Mouse (Mus musculus) G1E (cell line): Measurements from ENCODE around the gene Dach1. TPM values are rescaled to one million over a fixed set of nuclear protein-coding genes. Genes with fewer than 3 reads are reported as not detected.

Experiments used
- ATAC-seq: 2 replicates; pipeline ENCODE4 v1.8.0; 2016; ENCODE audit warnings: mild to moderate bottlenecking; ENCODE audit not compliant: insufficient number of reproducible peaks, poor library complexity, low FRiP score, severe bottlenecking; ENCODE audit errors: extremely low read depth
- DNase-seq: peaks from one replicate; pipeline ENCODE4 v3.0.0; 2012; ENCODE audit warnings: low spot score
- H3K27me3 ChIP-seq: 2 replicates; pipeline ENCODE4 v1.6.1; 2012; ENCODE audit warnings: mild to moderate bottlenecking, low read length, inconsistent platforms; ENCODE audit not compliant: insufficient read depth
- H3K36me3 ChIP-seq: replicated peaks from 2 replicates; pipeline ENCODE3; 2012; ENCODE audit warnings: mild to moderate bottlenecking, inconsistent platforms
- H3K4me1 ChIP-seq: 2 replicates; pipeline ENCODE4 v1.6.1; 2012; ENCODE audit warnings: low read depth, low read length, inconsistent platforms, mixed read lengths; ENCODE audit not compliant: insufficient read depth
- H3K4me3 ChIP-seq: 2 replicates; pipeline ENCODE4 v1.5.1; 2012; ENCODE audit warnings: low read depth, mild to moderate bottlenecking, inconsistent platforms, low read length, moderate library complexity, mixed read lengths
- H3K9me3 ChIP-seq: replicated peaks from 2 replicates; pipeline ENCODE4 v1.6.1; 2012; ENCODE audit warnings: inconsistent platforms
- CTCF ChIP-seq: IDR thresholded peaks from 2 replicates; pipeline ENCODE4 v1.5.1; 2012; ENCODE audit warnings: low read depth, low read length, inconsistent platforms, mixed read lengths
- GATA1 ChIP-seq: IDR thresholded peaks from 2 replicates; pipeline ENCODE4 v1.6.1; 2012; ENCODE audit warnings: borderline replicate concordance, low read length, inconsistent platforms, mixed read lengths
- GATA2 ChIP-seq: IDR thresholded peaks from 2 replicates; pipeline ENCODE4 v1.6.1; 2012; ENCODE audit warnings: low read depth, low read length, inconsistent platforms, borderline replicate concordance
- POLR2AphosphoS5 ChIP-seq: IDR thresholded peaks from 2 replicates; pipeline ENCODE4 v1.6.1; 2012; ENCODE audit warnings: low read depth, low read length, inconsistent platforms; ENCODE audit not compliant: insufficient replicate concordance
- TAL1 ChIP-seq: conservative IDR thresholded peaks from 2 replicates; pipeline ENCODE4 v1.6.1; 2012; ENCODE audit warnings: low read depth, low read length, inconsistent platforms, mixed read lengths
- polyA plus RNA-seq: library from polyadenylated mRNA; stranded (reverse); fragments of >175 nt; gene quantifications from 2 replicates; pipeline ENCODE4 v1.2.3, GENCODE M21; 2012
- total RNA-seq, 2 experiments: library from RNA; stranded (forward) in 1 of 2; stranded (reverse) in 1 of 2; fragments of 200-1000 nt in 1 of 2; fragments of >200 nt in 1 of 2; fragmentation: Nextera tagmentation in 1 of 2; gene quantifications; 2 replicates each; pipeline ENCODE4 v1.2.3; 2014 to 2017

The Dach1 gene
- total and polyA plus RNA-seq, 3 experiments = 0.05 TPM; not detected in 2

DNA sequence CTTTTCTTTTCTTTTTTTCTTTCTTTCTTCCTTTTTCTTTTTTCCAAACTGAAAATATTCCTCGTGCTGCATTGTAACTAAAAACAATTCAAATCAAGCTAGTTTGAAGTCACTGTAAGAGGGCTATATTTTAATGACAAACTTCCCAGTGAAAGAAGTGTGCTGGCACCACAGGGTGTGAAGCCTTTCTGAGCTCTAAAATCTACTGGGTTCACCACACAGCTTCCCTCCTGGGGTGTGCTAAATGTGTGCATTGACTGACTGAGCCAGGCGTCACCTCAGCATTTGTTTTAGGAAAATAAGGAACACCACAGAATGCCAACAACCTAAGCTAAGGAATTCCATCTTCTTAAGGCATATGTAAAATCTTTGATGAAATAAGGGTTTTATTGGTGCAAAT lies 224.1 kb downstream of the Dach1 start:
- ATAC-seq = no peak
- Histone ChIP-seq H3K4me3 (no peak overlapping the region), H3K4me1 (no peaks in the 10 kb centered on the region), H3K9me3 (peaks cover 3% of the 10 kb centered on the region), H3K36me3 (no peaks in the 10 kb centered on the region), H3K27me3 (no peaks in the 10 kb centered on the region)
- no peak for TF ChIP-seq GATA2
- no peak for TF ChIP-seq GATA1
- no peak for TF ChIP-seq CTCF
- TF ChIP-seq POLR2AphosphoS5 = no peak
- no peak for TF ChIP-seq TAL1
- DNase-seq = no peak

DNA sequence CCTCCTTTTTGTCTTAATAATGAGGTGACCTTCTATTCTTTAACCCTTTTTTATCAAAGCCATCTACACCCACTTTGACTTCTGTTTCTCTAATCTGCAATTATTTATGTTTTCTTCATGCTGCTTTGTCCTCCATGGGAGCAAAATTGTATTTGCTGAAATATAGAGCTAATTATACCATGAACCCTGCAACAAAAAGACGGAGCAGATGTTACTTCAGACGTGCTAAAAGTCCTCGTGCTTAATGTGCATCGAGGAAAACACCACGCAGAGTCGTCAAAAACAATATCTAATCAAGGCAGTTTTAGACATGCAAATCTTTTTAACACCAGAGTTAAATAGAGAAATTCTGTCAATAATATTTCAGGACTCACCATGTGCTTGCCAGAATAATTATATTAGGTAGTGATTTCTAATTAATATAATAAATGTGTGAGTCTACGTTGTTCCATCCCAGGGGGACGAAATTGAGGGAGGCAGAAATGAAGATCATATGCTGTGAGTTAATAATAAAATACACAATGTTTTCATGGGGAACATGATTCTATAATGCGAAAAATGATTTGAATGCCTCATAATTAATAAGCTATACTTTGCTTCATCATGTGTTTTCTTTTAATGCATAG lies 224.8 kb downstream of the Dach1 start:
- ATAC-seq = no peak
- TF ChIP-seq GATA2 (no peak), POLR2AphosphoS5 (no peak), CTCF (no peak), TAL1 (no peak)

DNA sequence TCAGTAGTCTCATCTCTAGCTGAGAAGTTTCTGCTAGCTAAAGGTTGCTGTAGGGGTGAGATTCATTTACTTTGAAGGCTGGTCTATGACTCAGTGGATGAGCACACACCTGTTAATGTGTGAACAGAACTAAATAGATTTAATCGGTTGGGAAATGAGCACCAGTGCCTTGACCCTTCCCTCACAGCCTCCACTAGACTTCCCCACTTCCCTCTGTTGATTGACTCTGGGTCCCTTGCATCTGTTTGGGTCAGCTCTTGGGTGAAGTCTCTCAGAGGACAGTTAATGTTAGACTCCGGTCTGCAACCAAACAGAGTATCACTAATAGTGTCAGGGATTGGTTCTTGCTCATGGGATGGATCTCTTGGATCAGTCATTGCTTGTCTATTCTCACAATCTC lies 227.2 kb downstream of the Dach1 start:
- no peak for ATAC-seq
- H3K4me1 ChIP-seq = no peaks in the 10 kb centered on the region
- H3K9me3 ChIP-seq = peaks cover 3% of the 10 kb centered on the region
- TF ChIP-seq CTCF (no peak), GATA1 (no peak)
- no peaks in the 10 kb centered on the region for H3K36me3 ChIP-seq
- DNase-seq = no peak
- no peaks in the 10 kb centered on the region for H3K27me3 ChIP-seq
- no peak overlapping the region for H3K4me3 ChIP-seq

More for the DNA sequence above, 224.8 kb downstream of the Dach1 start:
- no peaks in the 10 kb centered on the region for H3K4me1 ChIP-seq
- no peak for DNase-seq
- no peaks in the 10 kb centered on the region for H3K27me3 ChIP-seq
- peaks cover 3% of the 10 kb centered on the region for H3K9me3 ChIP-seq
- H3K36me3 ChIP-seq = no peaks in the 10 kb centered on the region
- no peak overlapping the region for H3K4me3 ChIP-seq

DNA sequence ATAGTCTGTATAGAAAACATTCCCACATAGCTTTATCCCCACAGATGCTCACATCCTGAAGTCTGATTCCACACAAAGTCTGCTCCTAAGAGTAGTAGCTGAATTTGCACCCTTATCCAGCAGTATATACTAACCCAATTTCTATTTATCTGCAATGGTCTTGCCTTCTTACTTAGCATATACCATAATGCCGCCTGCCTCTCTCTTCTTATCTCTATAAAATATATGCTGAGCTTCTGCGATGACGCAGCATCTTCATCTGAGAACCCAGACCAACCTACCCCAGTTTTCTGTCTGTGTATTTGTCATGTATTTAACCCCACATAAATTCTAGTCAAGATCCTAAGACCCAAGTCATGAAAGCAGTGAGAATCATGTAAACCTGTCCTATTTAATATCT lies 272.9 kb downstream of the Dach1 start:
- Histone ChIP-seq H3K4me1 (no peaks in the 10 kb centered on the region), H3K27me3 (no peaks in the 10 kb centered on the region), H3K36me3 (no peaks in the 10 kb centered on the region), H3K9me3 (peaks cover 3% of the 10 kb centered on the region; the same call in 1 of the 2 replicates), H3K4me3 (no peak overlapping the region)
- DNase-seq (no peak), ATAC-seq (no peak)
- no peak for TF ChIP-seq POLR2AphosphoS5
- TF ChIP-seq TAL1 = no peak
- TF ChIP-seq CTCF = no peak
- no peak for TF ChIP-seq GATA2
- no peak for TF ChIP-seq GATA1

DNA sequence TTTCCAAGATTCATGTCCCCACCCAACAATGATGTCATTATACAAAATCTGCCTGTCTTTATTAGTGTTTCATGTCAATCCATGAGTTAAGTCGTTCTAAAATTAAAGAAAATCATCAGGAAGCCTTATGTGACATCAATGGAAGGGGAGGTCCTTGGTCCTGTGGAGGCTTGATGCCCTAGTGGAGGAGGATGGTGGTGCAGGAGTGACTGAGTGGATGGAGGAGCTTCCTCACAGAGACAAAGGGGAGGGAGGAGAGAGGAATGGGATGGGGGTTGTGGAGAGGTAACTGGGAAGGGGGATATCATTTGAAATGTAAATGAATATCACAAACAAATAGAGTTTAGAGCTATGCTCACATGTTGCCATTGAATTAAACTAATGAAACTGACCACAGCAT lies 287.6 kb downstream of the Dach1 start:
- Histone ChIP-seq H3K9me3 (peaks cover 4% of the 10 kb centered on the region; the same call in 1 of the 2 replicates), H3K27me3 (no peaks in the 10 kb centered on the region), H3K36me3 (no peaks in the 10 kb centered on the region), H3K4me1 (no peaks in the 10 kb centered on the region), H3K4me3 (no peak overlapping the region)
- ATAC-seq (no peak; the same call in 1 of the 2 replicates), DNase-seq (no peak)
- TF ChIP-seq GATA2 (no peak), GATA1 (no peak), POLR2AphosphoS5 (no peak), CTCF (no peak)

DNA sequence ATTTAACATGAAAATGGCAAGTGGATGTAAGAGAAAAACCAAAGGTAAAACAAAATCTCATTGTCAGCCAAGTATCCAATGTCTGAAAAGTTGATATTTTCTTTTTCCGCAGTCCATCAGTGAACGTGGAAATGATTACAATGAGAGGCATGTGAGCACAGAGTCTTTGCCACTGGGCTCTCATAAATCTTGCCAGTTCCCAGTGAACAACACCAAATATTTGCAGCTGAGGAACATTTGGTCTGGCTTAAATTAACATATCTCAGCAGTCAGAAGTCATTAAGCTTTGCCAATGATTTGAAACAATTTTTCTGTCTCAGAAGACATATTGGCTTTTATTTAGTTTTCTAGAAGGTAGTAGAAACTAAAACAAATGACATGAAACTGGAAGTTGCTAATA lies 298.6 kb downstream of the Dach1 start:
- H3K4me1 ChIP-seq = no peaks in the 10 kb centered on the region
- ATAC-seq = no peak
- H3K9me3 ChIP-seq = peaks cover 2% of the 10 kb centered on the region; the same call in 1 of the 2 replicates
- TF ChIP-seq CTCF (no peak), POLR2AphosphoS5 (no peak), GATA1 (no peak), TAL1 (no peak)
- no peak for DNase-seq
- H3K36me3 ChIP-seq = no peaks in the 10 kb centered on the region
- H3K27me3 ChIP-seq = no peaks in the 10 kb centered on the region
- H3K4me3 ChIP-seq = no peak overlapping the region

DNA sequence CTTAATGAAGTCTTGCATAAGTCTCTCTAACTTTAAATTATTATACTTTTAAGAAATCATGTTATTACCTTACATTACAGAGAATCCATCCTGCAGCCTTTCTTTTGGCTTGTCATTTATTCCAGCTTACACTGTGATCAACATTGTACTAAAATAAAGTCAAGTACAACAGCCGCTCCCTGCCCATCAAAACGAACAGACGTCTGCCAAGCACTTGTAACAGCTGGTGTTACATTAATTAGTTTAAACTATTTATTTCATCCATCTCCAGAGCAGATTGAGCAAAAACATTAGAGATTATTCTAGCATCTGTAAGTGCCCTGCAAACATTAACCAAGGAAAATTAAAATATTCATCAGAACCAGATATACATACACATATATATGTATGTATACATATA lies 311.2 kb downstream of the Dach1 start:
- no peak for DNase-seq
- H3K4me3 ChIP-seq = no peak overlapping the region
- H3K36me3 ChIP-seq = no peaks in the 10 kb centered on the region
- H3K4me1 ChIP-seq = no peaks in the 10 kb centered on the region
- H3K27me3 ChIP-seq = no peaks in the 10 kb centered on the region
- no peak for TF ChIP-seq TAL1
- ATAC-seq = no peak
- H3K9me3 ChIP-seq = peaks cover 4% of the 10 kb centered on the region; the same call in 1 of the 2 replicates
